Mouse (Mus musculus) embryonic fibroblast, embryonic 13.5 days (primary cell): ENCODE results near the gene Rph3a.

Experiments
- CTCF ChIP-seq: IDR thresholded peaks from 2 replicates; pipeline ENCODE4 v1.5.1; 2011; ENCODE audit warnings: mild to moderate bottlenecking, control low read depth, low read length, moderate library complexity, borderline replicate concordance; ENCODE audit not compliant: insufficient read depth
- POLR2A ChIP-seq: IDR thresholded peaks from 2 replicates; pipeline ENCODE4 v1.6.1; 2011; ENCODE audit warnings: low read depth, mild to moderate bottlenecking, control low read depth, low read length, moderate library complexity

GRCm38 (mm10) chr5:120974522-120974921 lies 35.4 kb downstream of the Rph3a start:
- TF ChIP-seq POLR2A (no peak), CTCF (no peak)
